ENCODE assay signal across 26 mouse cellular contexts in the genomic region with DNA sequence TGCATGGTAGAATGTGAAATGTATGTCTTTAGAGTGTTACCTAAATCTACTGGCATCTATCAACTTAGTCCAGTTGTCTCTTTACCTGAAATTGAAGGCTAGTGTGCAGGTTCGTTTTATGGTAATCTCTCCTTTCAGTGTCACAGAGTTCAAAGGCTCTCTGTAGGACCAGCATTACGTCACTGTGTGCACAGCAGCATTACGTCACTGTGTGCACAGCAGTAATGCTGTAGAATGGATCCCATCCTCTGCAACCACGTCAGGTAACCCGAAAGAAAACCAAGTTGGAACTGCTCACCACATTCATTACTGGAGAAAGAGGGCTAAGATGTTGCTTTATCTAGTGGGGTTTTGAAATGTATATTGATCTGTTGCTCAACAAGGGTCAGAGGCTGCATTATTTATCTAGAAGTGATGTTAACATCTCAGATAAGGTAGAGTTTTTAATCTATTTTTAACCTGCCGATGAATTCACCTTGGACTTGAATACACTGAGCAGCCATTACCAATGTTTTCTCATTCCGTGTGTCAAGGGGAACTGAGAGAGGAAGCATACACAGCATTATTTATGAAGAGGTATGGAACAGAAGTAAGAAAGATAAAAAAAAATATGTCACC.
A peak's percentile ranks its signal among the peaks of the same experiment; 100 is the strongest.
DNase-seq lines count a peak whose midpoint lies in the region; ATAC-seq and TF ChIP-seq lines count a peak whose summit lies in the region.
"Had no signal": no experiment of that assay in that cellular context is flagged by ENCODE, and none has a peak within 500 bp of the region (broad histone marks: within the 10 kb centered on the region; RNA-seq: fewer than 3 reads in every experiment).

No protein-coding gene starts in this region.

- WGBS in liver, adult 2 months: 22% methylated on average over 7 of the region's 7 CpGs
- WGBS in liver, embryonic 12.5 days (ENCODE audit: insufficient replicate concordance): 61% methylated on average over 7 of the region's 7 CpGs
- 61% methylated on average over 7 of the region's 7 CpGs for WGBS in liver, embryonic 13.5 days (ENCODE audit: insufficient replicate concordance)
- 52% methylated on average over 7 of the region's 7 CpGs for WGBS in liver, postnatal 0 days (ENCODE audit: insufficient replicate concordance)

- TF ChIP-seq CTCF in liver, adult 2 months (IDR thresholded peaks at IDR 0.05; ENCODE audit: low read depth, low read length): no peak
- no peak for TF ChIP-seq CTCF in liver, postnatal 0 days (IDR thresholded peaks at IDR 0.05; ENCODE audit: low read depth)

- H3K27ac ChIP-seq in liver, adult 2 months (replicated peaks; ENCODE audit: insufficient read depth, low read depth, low read length): no peak overlapping the region
- no peak overlapping the region for H3K27ac ChIP-seq in liver, embryonic 12.5 days
- no peak overlapping the region for H3K27ac ChIP-seq in liver, embryonic 13.5 days
- H3K27ac ChIP-seq in liver, postnatal 0 days (ENCODE audit: low read depth): no peak overlapping the region
- H3K27ac ChIP-seq: embryonic facial prominence, embryonic 12.5 days; embryonic facial prominence, embryonic 15.5 days; gastrocnemius, adult 2 months; hindbrain, embryonic 12.5 days had no signal

- no peak overlapping the region for H3K9ac ChIP-seq in liver, adult 2 months (ENCODE audit: low read depth, low read length)
- no peak overlapping the region for H3K9ac ChIP-seq in liver, embryonic 12.5 days
- no peak overlapping the region for H3K9ac ChIP-seq in liver, embryonic 13.5 days
- H3K9ac ChIP-seq in liver, postnatal 0 days (replicated peaks): no peak overlapping the region
- H3K9ac ChIP-seq: embryonic facial prominence, embryonic 12.5 days; embryonic facial prominence, embryonic 15.5 days; forebrain, postnatal 0 days; hindbrain, embryonic 12.5 days had no signal

- no peaks in the 10 kb centered on the region for H3K79me2 ChIP-seq in liver, adult 2 months (ENCODE audit: control insufficient read depth, insufficient read depth, low read length)

- TF ChIP-seq EP300 in liver, postnatal 0 days (IDR thresholded peaks at IDR 0.05; ENCODE audit: low read depth): 0 out of 2 replicates have a peak, but pooled peaks have one; percentile 15

- ATAC-seq in liver, embryonic 12.5 days: no peak
- ATAC-seq in liver, embryonic 13.5 days (ENCODE audit: low read depth): 0 out of 2 replicates have a peak, but pooled peaks have one; percentile 57
- ATAC-seq in liver, postnatal 0 days: peak; percentile 88
- ATAC-seq: forebrain, embryonic 14.5 days; forebrain, postnatal 0 days; Patski had no signal

- no peaks in the 10 kb centered on the region for H3K36me3 ChIP-seq in liver, adult 2 months (ENCODE audit: control insufficient read depth, insufficient read depth, low read length)
- H3K36me3 ChIP-seq in liver, embryonic 12.5 days: no peaks in the 10 kb centered on the region
- H3K36me3 ChIP-seq in liver, embryonic 13.5 days: no peaks in the 10 kb centered on the region
- H3K36me3 ChIP-seq in liver, postnatal 0 days (replicated peaks; ENCODE audit: insufficient read depth, low read length): no peaks in the 10 kb centered on the region
- H3K36me3 ChIP-seq: embryonic facial prominence, embryonic 12.5 days; embryonic facial prominence, embryonic 15.5 days; G1E; hindbrain, embryonic 12.5 days had no signal

- H3K9me3 ChIP-seq in liver, embryonic 12.5 days (replicated peaks): no peaks in the 10 kb centered on the region
- peaks cover 5% of the 10 kb centered on the region; the same call in 1 of the 2 replicates for H3K9me3 ChIP-seq in liver, embryonic 13.5 days (replicated peaks)
- no peaks in the 10 kb centered on the region for H3K9me3 ChIP-seq in liver, postnatal 0 days (ENCODE audit: low read length)
- H3K9me3 ChIP-seq: embryonic facial prominence, embryonic 12.5 days; embryonic facial prominence, embryonic 15.5 days; hindbrain, embryonic 12.5 days had no signal

- no peak overlapping the region for H3K4me3 ChIP-seq in liver, adult 2 months (ENCODE audit: insufficient read depth, low read depth, low read length)
- no peak overlapping the region for H3K4me3 ChIP-seq in liver, embryonic 12.5 days
- no peak overlapping the region for H3K4me3 ChIP-seq in liver, embryonic 13.5 days (replicated peaks)
- no peak overlapping the region for H3K4me3 ChIP-seq in liver, postnatal 0 days (ENCODE audit: low read depth, low read length)
- H3K4me3 ChIP-seq: embryonic facial prominence, embryonic 12.5 days; embryonic facial prominence, embryonic 15.5 days; gastrocnemius, adult 2 months; hindbrain, embryonic 12.5 days had no signal

- no peak overlapping the region for H3K4me2 ChIP-seq in liver, embryonic 12.5 days
- H3K4me2 ChIP-seq in liver, embryonic 13.5 days: no peak overlapping the region
- H3K4me2 ChIP-seq in liver, postnatal 0 days (ENCODE audit: low read depth, low read length): no peak overlapping the region
- H3K4me2 ChIP-seq: embryonic facial prominence, embryonic 12.5 days; embryonic facial prominence, embryonic 15.5 days; heart, embryonic 11.5 days; hindbrain, embryonic 12.5 days had no signal

- H3K4me1 ChIP-seq in liver, adult 2 months (ENCODE audit: control insufficient read depth, insufficient read depth, low read length): peaks cover 4% of the 10 kb centered on the region; the same call in 1 of the 2 replicates
- no peaks in the 10 kb centered on the region for H3K4me1 ChIP-seq in liver, embryonic 12.5 days
- no peaks in the 10 kb centered on the region for H3K4me1 ChIP-seq in liver, embryonic 13.5 days (replicated peaks)
- no peaks in the 10 kb centered on the region for H3K4me1 ChIP-seq in liver, postnatal 0 days (ENCODE audit: insufficient read depth)
- H3K4me1 ChIP-seq: embryonic facial prominence, embryonic 12.5 days; embryonic facial prominence, embryonic 15.5 days; hindbrain, embryonic 12.5 days had no signal

- no peaks in the 10 kb centered on the region for H3K27me3 ChIP-seq in liver, adult 2 months (ENCODE audit: control insufficient read depth, insufficient read depth, low read length)
- H3K27me3 ChIP-seq in liver, embryonic 12.5 days (replicated peaks): no peaks in the 10 kb centered on the region
- H3K27me3 ChIP-seq in liver, embryonic 13.5 days: no peaks in the 10 kb centered on the region
- H3K27me3 ChIP-seq in liver, postnatal 0 days (ENCODE audit: insufficient read depth, low read length): no peaks in the 10 kb centered on the region
- H3K27me3 ChIP-seq: CH12.LX; embryonic facial prominence, embryonic 12.5 days; embryonic facial prominence, embryonic 15.5 days; hindbrain, embryonic 12.5 days; Patski had no signal

- DNase-seq in liver, adult 2 months (ENCODE audit: extremely low read depth, low read depth, low spot score): peak; percentile 58
- DNase-seq in liver, embryonic 13.5 days: no peak
- peak; percentile 23 for DNase-seq in liver, postnatal 0 days
- DNase-seq in adrenal gland, postnatal 4 days (ENCODE audit: low spot score in 2 of 2): no peak
- DNase-seq in urinary bladder, postnatal 10 days (ENCODE audit: low spot score): no peak
- no peak for DNase-seq in retina, embryonic 14.5 days (ENCODE audit: low spot score)
- DNase-seq: adrenal gland, postnatal 10 days; adrenal gland, postnatal 36 days; B cell, adult 2 months; cerebellum, adult 11 months; cerebellum, adult 2 months; cerebellum, adult 9-11 months; cerebellum, postnatal 25 days; forebrain, postnatal 0 days; gastrocnemius, adult 2 months; gastrocnemius, postnatal 14 days; heart, adult 11 months had no signal

- TF ChIP-seq POLR2A in liver, adult 2 months (IDR thresholded peaks at IDR 0.05; ENCODE audit: extremely low read depth, insufficient read depth, low read length): no peak

Comparison
In these comparisons a context has a peak if more than half of its experiments do, and no peak if none do; other contexts are left out.
1. DNase-seq: peak in liver, adult 2 months (single experiment) and liver, postnatal 0 days (single experiment); none in liver, embryonic 13.5 days (single experiment), adrenal gland, postnatal 4 days (0 of 2), urinary bladder, postnatal 10 days (single experiment) and retina, embryonic 14.5 days (single experiment).